Mouse (Mus musculus) NIH3T3 (cell line): ENCODE results near the gene Acap2.
A peak's percentile ranks its signal among the peaks of the same experiment; 100 is the strongest.

Experiments used
- DNase-seq: peaks from one replicate; pipeline ENCODE4 v3.0.0-alpha.2; 2012; ENCODE audit warnings: low read depth

Gene Acap2

DNA sequence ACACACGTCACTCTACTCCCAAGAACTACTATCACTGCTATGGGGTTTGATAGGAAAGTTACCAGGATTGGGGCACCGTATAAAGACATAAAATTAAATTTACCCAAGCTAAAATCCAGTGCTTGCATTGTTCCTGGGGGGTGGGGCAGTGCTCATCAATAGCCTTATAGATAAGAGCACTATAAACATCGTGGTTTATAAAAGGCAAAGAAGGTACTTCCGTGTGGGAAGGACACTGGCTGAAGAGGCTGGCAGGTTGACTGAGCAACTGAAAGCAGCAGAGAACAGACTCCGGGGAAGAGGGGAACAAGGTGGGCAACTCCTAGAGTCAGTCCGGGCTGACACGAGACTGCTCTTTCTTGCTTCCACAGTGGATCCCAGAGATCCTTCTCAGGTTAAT lies 33.1 kb downstream of the Acap2 start:
- no peak for DNase-seq

DNA sequence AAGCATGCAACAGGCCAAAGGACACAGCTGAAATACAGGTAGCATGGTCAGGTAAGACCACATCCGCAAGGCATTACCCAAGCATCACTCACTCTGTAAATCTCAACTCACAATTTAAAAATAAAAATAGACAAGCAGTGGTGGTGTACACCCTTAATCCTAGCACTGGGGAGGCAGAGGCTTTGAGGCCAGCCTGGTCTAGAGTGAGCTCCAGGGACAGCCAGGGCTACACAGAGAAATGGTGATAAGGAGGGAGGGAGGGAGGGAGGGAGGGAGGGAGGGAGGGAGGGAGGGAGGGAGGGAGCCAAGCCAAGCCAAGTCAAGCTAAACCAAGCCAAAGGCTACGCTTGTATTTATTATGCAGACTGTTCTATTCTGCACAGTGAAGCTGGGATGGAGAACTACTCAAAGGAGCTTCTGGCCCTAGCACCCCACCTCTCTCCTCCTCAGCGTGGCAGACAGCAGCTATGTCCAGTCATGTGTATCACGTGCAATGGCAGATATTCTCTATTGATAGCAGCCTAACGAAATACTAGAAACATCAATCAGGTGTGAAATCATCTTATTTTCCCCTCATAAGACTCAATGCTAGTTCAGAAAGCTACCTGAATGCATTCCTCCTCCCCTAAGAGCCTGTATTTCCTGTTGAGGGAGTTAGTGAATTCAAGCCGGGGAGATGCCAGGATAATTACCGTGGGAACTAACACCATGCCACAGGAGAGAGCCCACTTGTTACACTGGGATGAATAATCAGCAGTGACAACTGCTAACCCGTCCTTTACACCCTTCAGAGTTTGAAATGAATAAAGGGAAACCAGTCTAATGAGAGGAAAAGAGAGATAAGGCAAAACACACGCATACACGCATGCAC lies 33.8 kb downstream of the Acap2 start:
- DNase-seq: no peak

DNA sequence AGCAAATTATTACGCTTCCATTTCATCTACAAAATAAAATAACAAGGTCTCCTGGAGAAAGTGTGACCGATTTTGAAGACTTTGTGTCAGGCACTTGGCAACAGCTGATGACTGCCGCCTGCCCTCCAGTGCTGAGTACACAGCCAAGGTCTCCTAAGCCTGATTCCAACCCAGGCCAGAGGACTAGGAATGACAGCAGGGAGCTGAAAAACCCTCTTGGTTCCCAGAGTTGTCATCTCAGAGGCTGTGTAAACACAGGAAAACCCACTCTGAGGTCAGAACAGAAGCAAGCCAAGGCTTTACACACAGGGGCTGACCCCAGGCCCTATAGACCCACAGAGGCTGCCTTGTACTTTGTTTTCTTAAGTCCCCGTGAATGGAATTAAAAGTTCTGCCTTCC lies 35.1 kb downstream of the Acap2 start:
- no peak for DNase-seq

DNA sequence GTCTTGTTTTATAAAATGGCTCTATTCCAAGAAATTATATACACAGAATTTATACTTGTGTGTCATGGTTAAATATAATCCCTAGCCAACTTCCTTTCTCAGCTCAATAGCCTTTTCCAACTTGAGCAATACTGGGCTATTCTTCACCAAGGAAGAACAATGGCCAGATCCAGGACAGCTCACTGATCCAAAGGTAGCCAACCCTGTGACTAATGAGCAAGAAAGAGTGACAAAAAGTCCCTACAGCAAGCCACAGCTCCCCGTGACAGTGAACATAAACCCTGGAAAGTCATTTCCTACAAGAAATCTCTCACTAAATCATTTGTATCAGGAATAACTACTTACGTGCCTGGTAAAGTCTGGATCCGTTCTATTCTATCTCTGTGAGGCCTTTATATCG lies 35.6 kb downstream of the Acap2 start:
- peak; percentile 33 for DNase-seq

DNA sequence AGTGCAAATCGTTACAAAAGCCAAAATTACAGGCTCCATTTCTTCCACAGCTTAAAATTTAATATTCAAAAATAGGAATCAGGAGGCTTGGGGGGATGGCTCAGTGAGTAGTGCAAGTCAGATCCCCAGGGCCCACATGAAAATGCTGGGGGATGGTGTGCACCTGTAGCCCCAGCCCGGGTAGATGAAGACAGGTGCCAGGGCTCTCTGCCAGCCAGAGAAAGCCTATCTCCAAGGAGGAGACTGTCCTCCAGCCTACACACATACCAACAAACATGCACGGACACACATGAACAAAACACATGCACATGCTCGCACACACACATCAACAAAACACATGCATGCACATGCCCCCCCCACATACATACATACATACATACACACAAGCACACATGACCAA lies 36.9 kb downstream of the Acap2 start:
- DNase-seq: no peak

DNA sequence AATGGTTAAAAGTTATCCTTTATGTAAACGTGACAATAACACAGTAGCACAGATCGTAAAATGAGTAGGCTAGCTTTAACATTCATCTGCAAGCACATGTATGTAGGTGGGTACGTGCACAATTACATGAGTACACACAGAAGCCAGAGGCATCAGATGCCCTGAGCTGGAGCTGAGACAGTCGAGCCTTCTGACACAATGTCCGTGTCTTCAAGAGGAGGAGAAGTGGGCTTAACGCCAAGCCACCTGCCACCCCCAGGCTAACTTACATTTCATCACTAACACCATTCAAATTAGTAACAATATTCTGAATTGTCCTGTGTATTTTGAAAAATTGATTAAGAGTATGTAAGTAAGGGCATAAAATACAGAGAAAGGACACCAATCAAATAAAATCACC lies 40.6 kb downstream of the Acap2 start:
- no peak for DNase-seq

DNA sequence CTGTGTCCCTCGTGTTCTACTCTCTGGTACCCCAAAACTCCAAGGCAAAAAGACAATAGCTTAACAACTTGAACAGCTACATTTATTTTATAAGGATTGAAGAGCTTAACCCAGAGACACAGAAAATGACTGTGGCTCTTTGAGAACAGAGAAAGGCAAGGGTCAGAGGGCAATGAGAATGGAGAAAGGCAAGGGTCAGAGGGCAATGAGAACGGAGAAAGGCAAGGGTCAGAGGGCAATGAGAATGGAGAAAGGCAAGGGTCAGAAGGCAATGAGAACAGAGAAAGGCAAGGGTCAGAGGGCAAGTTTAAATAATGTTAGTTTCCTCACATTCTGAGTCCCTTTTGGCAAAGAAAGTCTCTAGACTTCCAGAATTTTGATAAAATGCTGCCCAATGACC lies 41.6 kb downstream of the Acap2 start:
- no peak for DNase-seq

DNA sequence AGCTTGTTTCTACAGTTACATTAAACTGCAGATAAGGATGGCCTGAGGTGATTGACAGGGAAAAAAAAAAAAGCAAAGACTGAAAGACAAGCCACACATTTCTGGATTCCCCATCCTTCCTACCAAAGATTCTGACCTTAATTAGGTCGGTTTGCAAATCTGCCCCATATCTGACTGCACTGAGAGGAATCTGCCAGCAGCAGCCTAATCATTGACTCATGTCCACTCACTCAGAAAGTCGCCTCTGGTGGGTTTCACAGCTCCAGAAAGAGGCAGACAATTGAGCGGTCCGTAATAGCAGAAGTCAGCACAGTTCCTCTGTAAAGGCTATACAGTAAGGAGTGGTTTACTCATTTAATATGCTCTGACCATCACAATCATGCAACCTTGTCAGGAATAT lies 51.2 kb downstream of the Acap2 start:
- no peak for DNase-seq

DNA sequence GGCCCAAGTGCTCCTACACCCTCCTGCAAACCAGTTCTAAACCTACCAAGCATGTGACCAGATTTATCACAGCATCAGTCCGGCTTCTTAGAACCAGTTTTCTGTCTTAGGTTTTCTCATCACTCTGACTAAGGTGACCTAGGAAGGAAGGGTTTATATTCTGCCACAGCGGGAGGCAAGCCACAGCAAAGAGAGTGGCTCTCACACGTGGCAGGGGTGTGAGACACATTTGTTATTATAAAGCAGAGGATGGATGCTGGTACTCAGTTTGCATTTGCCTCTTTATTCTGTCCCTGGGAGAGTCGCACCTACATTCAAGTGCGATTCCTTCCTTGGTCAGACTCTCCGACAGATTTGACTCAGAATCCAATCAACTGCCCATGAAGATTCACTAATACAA lies 52.2 kb downstream of the Acap2 start:
- DNase-seq: no peak

DNA sequence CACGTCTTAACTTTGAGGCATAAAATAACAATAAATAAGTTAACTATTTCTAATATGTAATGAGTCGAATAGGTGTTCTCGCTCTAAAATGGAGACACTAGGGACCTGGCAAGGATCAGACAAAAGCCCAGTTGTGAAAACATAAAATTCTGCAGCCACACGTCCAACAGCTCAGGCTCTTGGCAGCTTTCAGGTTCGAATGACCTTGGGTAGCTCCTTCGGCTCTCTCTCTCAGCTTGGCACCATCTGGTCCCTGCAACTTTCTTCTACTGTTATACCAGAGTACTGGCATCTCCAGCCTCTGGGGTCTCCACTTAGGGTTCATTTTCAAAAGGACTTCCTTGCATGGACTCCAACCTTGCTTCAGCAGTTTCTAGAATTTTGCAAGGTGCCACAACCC lies 53.3 kb downstream of the Acap2 start:
- no peak for DNase-seq

DNA sequence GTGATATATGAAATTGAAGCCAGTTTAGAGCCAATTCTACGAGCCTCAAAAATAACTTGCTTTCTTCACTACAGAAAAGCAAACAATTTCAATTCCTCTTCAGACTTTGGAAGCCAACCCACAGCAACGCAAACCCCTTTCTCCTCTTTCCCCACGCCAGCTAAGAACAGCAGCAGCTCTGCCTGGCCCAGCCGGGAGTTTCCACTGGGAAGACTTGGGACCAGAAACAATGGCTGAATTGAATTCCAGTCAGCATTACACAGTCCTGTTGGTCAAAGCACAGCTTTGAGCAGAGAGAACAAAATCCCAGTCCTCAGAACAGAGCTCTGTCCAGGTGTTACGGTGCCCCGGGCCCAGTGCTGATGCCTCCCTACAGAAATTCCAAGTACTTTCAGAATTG lies 59.1 kb downstream of the Acap2 start:
- DNase-seq: no peak

DNA sequence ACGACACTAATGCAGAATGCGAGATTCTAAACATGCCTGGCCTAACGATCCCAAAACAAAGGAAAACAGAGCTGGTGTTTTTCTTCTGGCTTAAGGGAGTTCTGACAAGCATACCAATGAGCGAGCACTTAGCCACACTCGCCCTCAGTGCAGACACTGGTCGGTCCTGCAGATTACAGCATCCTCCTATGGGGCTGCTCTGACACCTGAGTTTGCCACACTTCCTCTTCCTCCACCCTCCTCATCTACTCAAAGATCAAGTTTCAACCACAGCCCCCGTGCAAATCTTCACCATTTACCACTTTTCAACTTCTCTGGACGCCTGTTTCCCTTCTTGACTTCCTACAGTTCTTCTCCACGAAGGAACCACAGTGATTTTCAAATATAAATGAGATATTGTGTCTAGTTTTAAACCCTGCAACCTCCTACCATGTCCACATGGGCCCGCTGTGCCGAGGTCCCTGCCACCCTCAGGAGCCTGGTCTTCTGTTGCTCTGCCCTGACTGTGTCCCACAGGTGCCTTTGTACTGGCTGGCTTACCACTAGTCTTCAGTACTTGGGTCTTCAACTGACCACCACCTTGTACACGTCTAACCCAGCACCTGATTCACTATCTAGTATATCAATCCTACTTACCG lies 64.3 kb downstream of the Acap2 start:
- DNase-seq: no peak

DNA sequence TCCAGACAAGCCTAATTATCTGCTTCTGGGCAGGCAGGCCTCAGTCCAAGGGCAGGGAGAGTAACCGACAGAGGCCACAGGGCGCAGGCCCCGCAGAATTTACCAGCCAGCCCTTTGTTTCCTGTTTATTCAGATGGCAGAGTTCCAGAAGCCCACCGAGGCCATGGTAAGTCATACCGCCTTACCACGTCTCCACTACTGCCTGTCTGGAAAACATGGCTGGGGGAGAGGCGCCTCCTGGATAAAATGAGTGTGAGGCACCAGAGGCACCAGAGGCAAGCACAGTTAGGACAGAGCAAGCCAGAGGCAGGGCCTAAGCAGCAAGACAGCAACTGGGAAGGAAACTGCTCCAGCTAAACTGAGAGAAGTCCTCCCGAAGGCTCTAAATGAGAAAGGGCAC lies 65.5 kb downstream of the Acap2 start:
- DNase-seq: no peak

DNA sequence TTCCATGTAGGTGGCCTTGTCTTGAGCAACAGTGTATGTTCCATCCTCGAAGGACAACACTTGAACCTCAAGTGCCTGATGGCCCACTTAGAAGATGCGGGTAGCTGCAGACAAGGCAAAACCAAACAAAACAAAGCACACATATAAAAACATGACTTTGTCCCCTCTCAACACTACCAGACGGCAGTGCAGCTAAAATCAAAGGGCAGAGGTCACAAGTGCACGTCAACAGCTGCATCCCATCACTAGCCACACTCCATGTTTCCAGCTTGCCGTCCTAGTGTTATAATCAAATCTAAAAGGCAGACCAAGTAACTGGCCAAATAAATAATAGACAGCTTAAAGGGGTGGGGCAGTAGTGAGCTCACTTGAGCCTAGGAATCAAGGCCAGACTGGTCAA lies 69.5 kb downstream of the Acap2 start:
- no peak for DNase-seq

DNA sequence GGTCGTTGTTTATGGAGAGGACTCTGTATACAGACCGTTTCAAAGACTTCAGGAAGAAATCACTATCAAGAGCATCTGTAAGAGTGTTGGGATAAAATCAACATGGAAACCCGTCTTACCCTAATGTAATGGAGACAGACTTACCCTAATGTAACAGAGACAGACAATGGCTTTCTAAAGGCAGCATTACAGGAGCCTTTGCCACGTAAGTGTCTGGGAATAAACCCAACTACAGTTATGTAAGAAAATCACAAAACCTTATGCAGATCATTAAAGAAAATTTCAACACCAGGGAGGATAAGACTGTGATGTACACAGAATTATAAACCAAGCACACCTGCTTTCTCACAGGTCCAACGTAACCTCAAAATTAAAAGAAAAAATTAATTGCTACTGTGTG lies 72.9 kb downstream of the Acap2 start:
- no peak for DNase-seq

DNA sequence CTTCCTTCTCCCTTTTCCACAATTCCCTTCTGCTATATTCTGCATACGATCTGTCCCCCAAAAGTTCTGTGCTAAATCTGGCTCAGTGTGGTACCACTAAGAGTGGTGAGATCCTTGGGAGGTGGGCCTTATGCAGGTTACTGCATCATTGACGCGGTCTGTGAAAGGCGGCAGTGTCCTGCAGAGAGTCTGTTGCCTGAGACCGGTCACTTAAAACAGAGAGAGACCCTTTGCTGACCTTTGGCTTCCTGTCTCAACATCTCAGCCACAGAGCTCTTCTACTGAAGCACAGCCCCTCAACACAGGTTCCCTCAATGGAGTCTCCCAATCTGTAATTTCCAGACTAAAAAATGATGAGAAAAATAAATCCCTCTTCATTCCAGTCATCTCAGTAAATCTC lies 76.1 kb downstream of the Acap2 start:
- DNase-seq: no peak

DNA sequence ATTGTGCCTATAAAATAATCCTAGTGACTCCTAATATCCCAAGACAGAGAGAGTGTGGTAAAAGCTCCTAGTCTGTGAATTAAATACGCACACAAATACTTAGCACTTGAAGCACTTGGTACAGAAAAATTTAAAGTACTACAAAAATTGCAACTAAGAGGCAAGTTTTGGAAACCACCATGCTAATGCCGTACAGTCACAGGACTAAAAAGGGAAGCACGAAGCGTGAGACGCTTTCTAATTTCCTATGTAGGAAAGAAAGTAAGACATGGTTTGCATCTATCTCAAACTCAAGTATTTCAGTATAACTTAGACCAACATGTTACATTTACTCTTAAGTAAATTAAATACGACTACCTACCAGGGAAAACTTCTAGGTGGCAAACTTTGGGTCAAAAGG lies 79.4 kb downstream of the Acap2 start:
- DNase-seq: no peak

DNA sequence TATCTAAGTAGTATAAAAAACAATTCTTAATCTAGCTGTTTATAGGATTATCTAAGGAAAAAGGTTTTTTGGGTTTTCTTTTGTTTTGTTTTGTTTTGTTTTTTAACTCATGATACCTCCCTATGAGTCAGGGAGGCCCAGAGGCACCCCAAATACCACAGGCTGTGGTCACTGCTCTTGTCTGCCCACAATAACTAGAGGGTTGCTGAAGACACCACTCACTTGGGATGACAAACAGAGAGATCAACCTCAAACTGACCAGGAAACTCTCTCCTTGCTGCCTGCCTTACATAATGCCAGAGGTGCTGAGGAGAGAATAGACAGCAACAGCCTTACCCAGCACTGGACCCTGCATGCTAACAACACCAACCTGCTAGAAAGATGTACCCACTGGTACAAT lies 87.4 kb downstream of the Acap2 start:
- DNase-seq: peak; percentile 32

DNA sequence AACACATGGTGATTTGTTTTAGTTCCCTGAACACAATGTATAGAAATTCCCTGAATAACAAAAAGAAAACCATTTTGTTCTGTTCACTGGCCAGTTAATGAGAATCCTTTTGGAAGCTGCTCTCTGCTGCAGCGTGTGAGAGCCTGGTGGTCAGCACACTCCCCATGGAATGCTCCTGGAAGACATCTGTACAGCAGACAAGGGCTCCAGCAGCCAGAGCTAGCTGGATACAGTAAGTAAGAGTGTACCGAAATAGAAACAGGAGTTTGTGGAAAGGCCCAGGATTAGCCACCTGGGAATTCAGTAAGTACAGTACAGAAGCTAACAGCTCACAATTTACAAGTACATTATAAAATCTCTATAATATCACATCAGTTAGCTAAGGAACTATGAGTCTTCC lies 99.7 kb downstream of the Acap2 start:
- DNase-seq: no peak

DNA sequence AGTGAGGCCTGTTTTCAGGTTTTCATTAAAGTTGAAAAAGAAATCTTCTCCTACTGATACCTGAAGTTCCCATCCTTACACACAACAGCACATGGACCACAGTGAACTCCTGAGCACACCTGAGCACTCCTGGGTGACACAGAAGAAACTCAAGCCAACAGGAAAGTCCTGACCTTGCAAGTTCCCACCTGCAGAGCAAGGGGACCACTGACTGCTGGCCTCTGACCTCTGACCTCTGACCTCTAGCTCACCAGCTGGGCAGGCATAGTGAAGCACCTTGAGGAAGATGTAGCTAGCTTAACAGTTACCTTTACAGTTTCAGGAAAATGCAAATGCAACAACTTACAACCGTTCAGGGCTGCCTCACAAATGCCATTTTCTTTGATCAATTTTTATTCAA lies 101.1 kb downstream of the Acap2 start:
- no peak for DNase-seq

DNA sequence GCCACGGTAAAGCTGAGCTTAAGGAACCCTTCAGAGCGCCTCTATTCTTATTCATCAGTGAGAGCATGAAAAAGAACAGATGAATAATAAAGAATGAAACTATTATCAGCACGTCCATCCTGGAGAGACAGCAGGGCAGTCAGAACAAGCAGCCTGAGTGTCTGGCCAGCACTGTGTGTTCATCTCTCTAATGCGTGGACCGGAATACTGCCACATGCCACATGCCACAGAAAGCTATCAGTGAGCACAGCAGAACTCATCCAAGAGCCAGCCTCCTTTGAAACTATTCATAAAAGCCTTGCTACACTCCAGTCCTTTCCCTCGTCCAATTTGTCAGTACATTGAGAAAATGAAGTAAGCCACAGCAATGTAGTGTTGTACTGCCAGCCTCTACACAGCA lies 107.0 kb downstream of the Acap2 start:
- DNase-seq: no peak

DNA sequence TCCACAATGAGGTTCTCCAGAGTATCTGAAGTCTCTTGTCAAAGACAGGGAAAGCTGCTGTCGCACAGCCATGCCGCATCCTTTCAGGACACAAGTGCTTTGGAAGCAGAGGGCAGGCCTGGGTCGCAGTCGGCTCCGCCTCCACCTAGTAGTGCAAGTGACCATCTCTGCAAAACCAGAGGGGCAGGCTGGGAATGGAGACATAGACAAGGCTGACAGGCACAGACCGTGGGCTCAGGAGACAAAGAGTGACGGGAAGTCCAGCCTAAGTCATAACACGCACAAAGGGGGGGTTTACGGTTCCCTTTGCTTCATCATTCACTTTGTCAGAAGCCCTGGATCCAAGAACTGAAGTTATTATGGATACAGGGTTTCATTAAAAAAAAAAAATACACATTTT lies 107.9 kb downstream of the Acap2 start:
- DNase-seq: no peak

DNA sequence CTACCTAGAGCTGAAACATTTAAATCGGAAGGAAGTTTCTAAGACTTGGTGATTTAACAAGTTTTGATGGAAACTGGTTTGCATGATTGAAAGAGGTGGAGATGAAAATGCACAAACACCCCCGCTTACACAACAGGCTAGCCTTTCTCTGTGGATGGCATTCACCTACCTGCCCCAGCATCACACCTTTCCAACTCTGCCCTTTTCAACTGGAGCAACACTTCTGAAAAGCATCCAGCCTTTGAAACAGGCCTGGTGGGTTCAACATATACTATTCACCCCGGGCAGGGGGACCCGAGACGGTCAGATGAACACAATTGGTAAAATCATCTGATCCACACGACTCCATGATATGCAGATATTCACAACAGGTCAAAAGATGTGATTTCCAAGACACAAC lies 119.2 kb downstream of the Acap2 start:
- no peak for DNase-seq

DNA sequence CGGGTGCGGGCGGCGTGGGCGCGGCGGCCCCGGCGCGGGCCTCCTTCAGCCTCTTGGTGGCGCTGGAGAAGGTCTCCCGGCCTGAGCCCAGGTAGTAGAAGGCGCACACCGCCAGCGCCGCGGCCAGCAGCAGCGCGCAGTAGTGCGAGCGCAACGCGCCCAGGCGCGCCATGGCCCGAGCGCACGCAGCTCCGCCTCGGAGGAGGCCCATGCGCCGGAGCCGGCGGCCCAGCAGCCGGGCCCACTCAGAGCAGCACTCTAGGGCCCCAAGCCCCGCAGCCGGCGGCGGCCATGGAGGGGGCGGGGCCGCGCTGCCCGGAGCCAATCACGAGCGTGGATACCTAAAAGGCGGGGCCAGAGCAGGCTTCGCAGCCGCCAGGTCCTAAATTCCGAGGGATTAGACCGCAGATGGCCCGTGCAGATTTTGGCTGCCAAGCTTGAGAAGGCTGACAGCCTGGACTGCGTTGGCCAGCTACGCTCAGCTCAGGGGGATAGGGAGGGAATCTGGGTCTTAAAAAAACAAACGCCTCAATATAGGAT lies 119.8 kb downstream of the Acap2 start, which contains the start of gene Xxylt1:
TSS of gene Xxylt1 (minus strand) at position 308 of the 540 bp plus-strand sequence.
- DNase-seq: peak; percentile 98
